Mouse (Mus musculus) embryonic facial prominence, embryonic 12.5 days (tissue): ENCODE results near the gene Rgs16. TPM values are rescaled to one million over a fixed set of nuclear protein-coding genes. Genes with fewer than 3 reads are reported as not detected.

Source experiments
- ATAC-seq: fragments of 200-750 bp; cut with Nextera tagmentation; 2 replicates; pipeline ENCODE4 v1.8.0; 2017; ENCODE audit not compliant: insufficient number of reproducible peaks, insufficient read depth, low FRiP score, low TSS enrichment
- H3K27ac ChIP-seq: fragments of 300-500 bp; sonication (generic); 2 replicates; pipeline ENCODE4 v1.5.1; 2016; ENCODE audit warnings: mild to moderate bottlenecking
- H3K27me3 ChIP-seq: fragments of 300-500 bp; sonication (generic); 2 replicates; pipeline ENCODE4 v1.6.1; 2016; ENCODE audit warnings: mild to moderate bottlenecking, moderate library complexity
- H3K36me3 ChIP-seq: fragments of 300-500 bp; sonication (generic); 2 replicates; pipeline ENCODE4 v1.6.1; 2016; ENCODE audit warnings: mild to moderate bottlenecking
- H3K4me1 ChIP-seq: fragments of 300-500 bp; sonication (generic); 2 replicates; pipeline ENCODE4 v1.6.1; 2016
- H3K4me2 ChIP-seq: fragments of 300-500 bp; sonication (generic); replicated peaks from 2 replicates; pipeline ENCODE4 v1.6.1; 2016; ENCODE audit warnings: mild to moderate bottlenecking, moderate library complexity
- H3K4me3 ChIP-seq: fragments of 300-500 bp; sonication (generic); 2 replicates; pipeline ENCODE4 v1.5.1; 2016; ENCODE audit warnings: mild to moderate bottlenecking
- H3K9ac ChIP-seq: fragments of 300-500 bp; sonication (generic); 2 replicates; pipeline ENCODE4 v1.6.1; 2016; ENCODE audit warnings: mild to moderate bottlenecking, moderate library complexity
- H3K9me3 ChIP-seq: fragments of 300-500 bp; sonication (generic); 2 replicates; pipeline ENCODE4 v1.6.1; 2016; ENCODE audit warnings: mild to moderate bottlenecking, moderate library complexity
- WGBS: fragments of 180-500 bp; shearing (Covaris S2); methylation state at CpG from one replicate; pipeline ENCODE4 v1.1.7; 2016; 5-methylcytosine and 5-hydroxymethylcytosine counted together
- polyA plus RNA-seq: library from polyadenylated mRNA; unstranded; fragments of >200 nt; fragmentation: Nextera tagmentation; extraction: Ambion mirVana; gene quantifications from 2 replicates; pipeline ENCODE4 v1.2.1, GENCODE M21; 2016

The Rgs16 gene
- polyA plus RNA-seq, 1 experiment from 2014 or later: 18.2 TPM

GRCm38 (mm10) chr1:153723426-153723825 lies 16.7 kb upstream of the Rgs16 start:
- no peak overlapping the region for H3K4me2 ChIP-seq
- H3K9me3 ChIP-seq: no peaks in the 10 kb centered on the region
- WGBS: 76% methylated on average over 9 of the region's 9 CpGs
- no peaks in the 10 kb centered on the region for H3K36me3 ChIP-seq
- H3K4me3 ChIP-seq: no peak overlapping the region
- no peaks in the 10 kb centered on the region for H3K27me3 ChIP-seq
- H3K4me1 ChIP-seq: no peaks in the 10 kb centered on the region
- no peak overlapping the region for H3K9ac ChIP-seq
- H3K27ac ChIP-seq: no peak overlapping the region
- no peak for ATAC-seq

DNA sequence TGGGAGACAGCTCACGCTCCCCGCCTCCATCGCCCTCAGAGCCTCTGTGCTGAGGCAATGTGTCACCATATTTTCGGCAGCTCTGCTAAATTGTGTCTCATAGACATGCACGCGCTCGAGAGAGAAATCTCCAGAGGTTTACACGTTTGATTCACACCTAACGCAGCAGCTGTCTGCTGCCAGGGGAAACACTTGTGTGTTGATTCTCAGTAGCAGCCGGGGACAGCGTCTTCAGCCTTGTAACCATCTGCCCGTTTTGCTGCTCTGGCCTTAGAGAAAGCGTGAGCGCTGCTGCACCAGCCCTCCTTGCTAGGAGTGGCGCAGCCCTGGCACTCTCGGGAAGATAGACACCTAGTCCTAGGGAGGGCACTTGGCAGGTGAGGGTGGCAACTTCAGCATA lies 13.5 kb upstream of the Rgs16 start:
- ATAC-seq: no peak
- Histone ChIP-seq H3K27me3 (no peaks in the 10 kb centered on the region), H3K4me1 (no peaks in the 10 kb centered on the region), H3K9ac (no peak overlapping the region), H3K9me3 (no peaks in the 10 kb centered on the region), H3K4me2 (no peak overlapping the region), H3K27ac (no peak overlapping the region), H3K4me3 (no peak overlapping the region), H3K36me3 (no peaks in the 10 kb centered on the region)
- WGBS: 89% methylated on average over 16 of the region's 16 CpGs

DNA sequence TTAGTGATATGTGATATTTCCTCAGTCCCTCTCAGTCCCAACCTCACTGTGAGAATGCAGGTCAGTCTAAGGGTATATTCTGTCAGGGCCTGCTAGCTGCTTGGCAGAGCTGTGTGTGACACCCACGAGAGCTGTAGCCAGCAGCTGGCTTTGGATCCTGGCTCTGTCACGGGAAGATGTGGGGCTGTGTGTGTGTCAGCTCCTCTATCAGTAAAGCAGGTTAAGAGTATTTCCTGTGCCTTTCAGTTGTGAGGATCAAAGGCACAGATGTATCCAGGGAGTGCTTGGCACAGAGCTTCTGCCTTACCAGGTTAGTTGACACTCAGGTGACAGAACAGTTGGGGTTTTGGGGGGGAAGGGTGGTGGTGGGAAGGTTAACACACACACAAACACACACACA lies 10.3 kb upstream of the Rgs16 start:
- no peak overlapping the region for H3K4me3 ChIP-seq
- no peak overlapping the region for H3K9ac ChIP-seq
- H3K27me3 ChIP-seq: 0 out of 2 replicates have a peak, but pooled peaks cover 2% of the 10 kb centered on the region
- peaks cover 15% of the 10 kb centered on the region; the same call in 1 of the 2 replicates for H3K4me1 ChIP-seq
- no peak overlapping the region for H3K27ac ChIP-seq
- no peak for ATAC-seq
- H3K9me3 ChIP-seq: no peaks in the 10 kb centered on the region
- no peak overlapping the region for H3K4me2 ChIP-seq
- no peaks in the 10 kb centered on the region for H3K36me3 ChIP-seq
- WGBS: 53% methylated on average over 2 of the region's 2 CpGs

DNA sequence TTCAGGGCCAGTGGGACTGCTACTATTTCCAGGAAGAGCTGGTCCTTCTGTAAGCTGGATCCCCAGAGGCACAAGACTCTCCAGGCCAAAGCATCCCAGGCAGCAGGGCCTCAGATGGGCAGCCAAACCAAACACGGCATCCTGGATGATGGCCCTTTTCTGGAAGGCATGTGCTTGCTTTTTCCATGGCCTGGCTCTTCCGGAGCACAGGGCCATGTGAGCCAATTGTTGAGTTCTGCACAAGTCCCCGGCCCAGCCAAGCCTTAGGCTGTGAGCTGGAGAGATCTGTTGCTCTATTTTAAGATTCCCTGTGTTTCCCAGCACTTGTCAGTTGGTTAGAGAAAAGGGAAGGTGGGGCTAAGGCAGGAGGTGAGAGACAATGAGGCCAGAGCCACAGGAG lies 9.5 kb upstream of the Rgs16 start:
- 0 out of 2 replicates have a peak overlapping the region, but pooled peaks have one; percentile 23 for H3K27ac ChIP-seq
- no peaks in the 10 kb centered on the region for H3K9me3 ChIP-seq
- H3K9ac ChIP-seq: no peak overlapping the region
- no peaks in the 10 kb centered on the region for H3K36me3 ChIP-seq
- no peak for ATAC-seq
- H3K4me1 ChIP-seq: peaks cover 15% of the 10 kb centered on the region; the same call in 1 of the 2 replicates
- H3K4me3 ChIP-seq: no peak overlapping the region
- H3K4me2 ChIP-seq: no peak overlapping the region
- 54% methylated on average over 3 of the region's 3 CpGs for WGBS
- H3K27me3 ChIP-seq: 0 out of 2 replicates have a peak, but pooled peaks cover 2% of the 10 kb centered on the region

- H3K9me3 ChIP-seq: no peaks in the 10 kb centered on the region
- H3K4me2 ChIP-seq: no peak overlapping the region
- peak; percentile 65; the same call in 1 of the 2 replicates for ATAC-seq
- no peak overlapping the region for H3K27ac ChIP-seq
- H3K36me3 ChIP-seq: no peaks in the 10 kb centered on the region
- no peak overlapping the region for H3K4me3 ChIP-seq
- H3K9ac ChIP-seq: no peak overlapping the region
- H3K4me1 ChIP-seq: peaks cover 29% of the 10 kb centered on the region
- 0 out of 2 replicates have a peak, but pooled peaks cover 2% of the 10 kb centered on the region for H3K27me3 ChIP-seq
- 48% methylated on average over 9 of the region's 9 CpGs for WGBS
These were observed 7.0 kb upstream of the Rgs16 start for GRCm38 (mm10) chr1:153733181-153733580.

- 90% methylated on average over 4 of the region's 4 CpGs for WGBS
- Histone ChIP-seq H3K36me3 (no peaks in the 10 kb centered on the region), H3K4me1 (peaks cover 34% of the 10 kb centered on the region), H3K4me3 (no peak overlapping the region), H3K4me2 (no peak overlapping the region), H3K9ac (no peak overlapping the region), H3K27me3 (peaks cover 12% of the 10 kb centered on the region), H3K27ac (no peak overlapping the region), H3K9me3 (no peaks in the 10 kb centered on the region)
- ATAC-seq: no peak
These were observed 5.3 kb upstream of the Rgs16 start for GRCm38 (mm10) chr1:153734866-153735265.

DNA sequence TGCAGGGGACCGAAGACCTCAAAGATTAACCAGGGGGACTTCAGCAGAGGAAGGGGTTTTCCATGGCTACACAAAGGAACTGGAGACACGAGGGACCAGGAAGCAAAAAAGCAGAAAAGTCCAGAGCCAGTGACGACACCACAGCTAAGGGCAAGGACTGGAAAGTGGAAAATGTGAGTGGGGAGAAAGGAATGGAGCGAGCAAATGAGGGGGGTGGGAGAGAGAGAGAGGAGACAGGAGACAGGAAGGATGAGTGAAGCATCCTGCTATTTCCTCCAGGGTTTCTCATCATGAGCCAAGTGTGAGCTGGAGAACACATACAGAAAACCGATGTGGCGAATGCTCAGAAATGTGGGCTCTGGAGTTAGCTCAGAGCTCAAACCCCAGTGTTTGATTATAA lies 4.1 kb upstream of the Rgs16 start:
- ATAC-seq: no peak
- H3K27ac ChIP-seq: no peak overlapping the region
- 71% methylated on average over 6 of the region's 6 CpGs for WGBS

GRCm38 (mm10) chr1:153737101-153738085 lies 2.8 kb upstream of the Rgs16 start:
- Histone ChIP-seq H3K9ac (no peak overlapping the region), H3K36me3 (no peaks in the 10 kb centered on the region), H3K4me2 (0 out of 2 replicates have a peak overlapping the region, but pooled peaks have one; percentile 3), H3K4me3 (no peak overlapping the region), H3K27me3 (peaks cover 34% of the 10 kb centered on the region), H3K4me1 (peaks cover 32% of the 10 kb centered on the region), H3K9me3 (no peaks in the 10 kb centered on the region), H3K27ac (no peak overlapping the region)
- no peak for ATAC-seq
- 42% methylated on average over 9 of the region's 9 CpGs for WGBS

More for the DNA sequence above, 4.1 kb upstream of the Rgs16 start:
- no peaks in the 10 kb centered on the region for H3K9me3 ChIP-seq
- peaks cover 24% of the 10 kb centered on the region for H3K27me3 ChIP-seq
- H3K4me2 ChIP-seq: no peak overlapping the region
- no peaks in the 10 kb centered on the region for H3K36me3 ChIP-seq
- H3K4me1 ChIP-seq: peaks cover 34% of the 10 kb centered on the region
- H3K9ac ChIP-seq: no peak overlapping the region
- H3K4me3 ChIP-seq: no peak overlapping the region

GRCm38 (mm10) chr1:153739437-153740015 lies 623 bp upstream of the Rgs16 start:
- H3K4me1 ChIP-seq: peaks cover 19% of the 10 kb centered on the region
- WGBS: 13% methylated on average over 13 of the region's 13 CpGs
- H3K9me3 ChIP-seq: no peaks in the 10 kb centered on the region
- no peak overlapping the region for H3K27ac ChIP-seq
- H3K4me2 ChIP-seq: peak overlapping the region; percentile 76
- peak overlapping the region; percentile 44 for H3K4me3 ChIP-seq
- H3K36me3 ChIP-seq: no peaks in the 10 kb centered on the region
- no peak for ATAC-seq
- peaks cover 31% of the 10 kb centered on the region for H3K27me3 ChIP-seq
- H3K9ac ChIP-seq: peak overlapping the region; percentile 45; the same call in 1 of the 2 replicates

DNA sequence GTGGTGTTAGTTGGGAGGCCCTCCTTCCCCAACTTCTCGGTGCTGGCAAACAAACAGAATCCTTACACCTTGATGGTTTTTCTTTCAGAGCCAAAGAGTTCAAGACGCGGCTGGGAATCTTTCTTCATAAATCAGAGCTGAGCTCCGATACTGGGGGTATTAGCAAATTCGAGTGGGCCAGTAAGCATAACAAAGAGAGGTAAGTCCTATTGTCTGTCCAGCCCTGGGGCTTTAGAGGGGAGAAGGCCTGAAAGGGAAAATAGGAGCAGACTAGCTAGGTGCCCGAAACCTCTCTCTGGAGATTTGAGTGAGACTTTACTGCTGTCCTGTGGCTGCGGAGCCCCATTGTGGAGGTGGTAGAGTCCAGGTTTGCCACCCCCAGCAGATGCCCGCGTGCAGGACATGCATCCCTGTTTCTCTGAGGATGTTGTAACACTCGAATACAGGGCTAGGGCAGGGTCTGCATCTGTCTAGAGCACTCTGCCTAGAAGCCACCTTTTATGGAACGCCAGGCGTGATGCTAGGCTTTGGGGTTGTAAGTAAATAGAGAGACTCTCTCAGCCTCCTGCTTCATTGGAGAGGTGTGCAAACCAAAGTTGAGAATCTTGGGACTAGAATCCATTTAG lies 739 bp downstream of the Rgs16 start:
- peak overlapping the region; percentile 45 for H3K9ac ChIP-seq
- H3K4me3 ChIP-seq: peak overlapping the region; percentile 44
- ATAC-seq: no peak
- peaks cover 31% of the 10 kb centered on the region for H3K27me3 ChIP-seq
- 24% methylated on average over 12 of the region's 12 CpGs for WGBS
- H3K4me1 ChIP-seq: peaks cover 19% of the 10 kb centered on the region
- H3K36me3 ChIP-seq: no peaks in the 10 kb centered on the region
- no peaks in the 10 kb centered on the region for H3K9me3 ChIP-seq
- no peak overlapping the region for H3K27ac ChIP-seq
- H3K4me2 ChIP-seq: peak overlapping the region; percentile 76

GRCm38 (mm10) chr1:153741551-153742316 lies 1.6 kb downstream of the Rgs16 start:
- Histone ChIP-seq H3K27me3 (peaks cover 31% of the 10 kb centered on the region), H3K36me3 (no peaks in the 10 kb centered on the region), H3K9me3 (no peaks in the 10 kb centered on the region), H3K9ac (0 out of 2 replicates have a peak overlapping the region, but pooled peaks have one; percentile 45), H3K4me1 (peaks cover 18% of the 10 kb centered on the region), H3K27ac (no peak overlapping the region), H3K4me3 (peak overlapping the region; percentile 44), H3K4me2 (peak overlapping the region; percentile 76)
- ATAC-seq: no peak
- 50% methylated on average over 18 of the region's 18 CpGs for WGBS
